Mouse (Mus musculus): ENCODE data around the gene Tmem59l. TPM values are rescaled to one million over a fixed set of nuclear protein-coding genes. Genes with fewer than 3 reads are reported as not detected.

Tmem59l gene
- polyA plus RNA-seq, 1 experiment = 263 TPM

DNA sequence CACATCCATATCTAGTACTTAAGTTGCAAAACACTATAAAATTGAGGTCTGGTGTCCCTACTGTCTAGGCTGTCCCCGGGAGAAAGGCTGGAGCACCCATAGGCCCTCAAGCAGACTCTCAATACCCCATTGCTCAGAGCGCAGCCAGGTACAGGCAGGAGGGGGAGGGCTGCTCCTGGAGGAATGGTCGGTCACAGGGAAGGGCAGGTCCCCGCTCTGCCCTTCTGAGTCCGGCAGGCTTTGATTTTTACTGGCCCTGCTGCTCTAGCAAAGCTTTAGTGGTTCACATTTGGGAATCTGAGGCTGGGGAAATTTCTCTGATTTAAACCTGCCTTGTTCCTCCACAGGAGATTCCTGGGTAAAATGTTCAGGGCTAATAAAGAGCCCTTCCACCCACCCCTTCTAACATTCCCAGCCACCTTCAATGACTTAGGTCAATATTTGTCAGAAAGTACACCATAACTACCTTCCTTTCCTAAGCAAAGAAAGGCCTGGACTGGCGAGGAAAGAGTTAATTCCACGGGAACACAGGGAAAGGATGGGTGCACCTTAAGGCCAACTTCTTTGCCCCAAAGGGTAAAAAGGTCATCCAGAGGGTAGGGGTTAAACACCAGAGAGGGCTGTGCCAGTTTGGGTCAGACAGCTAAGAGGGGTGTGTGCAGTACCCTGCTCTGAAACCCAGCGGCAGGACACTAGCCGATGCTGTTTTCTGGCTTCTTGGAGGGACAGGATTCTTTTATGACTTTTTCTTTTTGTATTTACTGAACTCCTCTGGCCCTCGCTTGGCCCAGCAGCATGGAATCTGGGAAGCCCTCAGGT, 3.1 kb upstream of the Tmem59l start:
- no peak for DNase-seq (ENCODE audit: extremely low spot score in 1 of 2, low spot score in 1 of 2)

DNA sequence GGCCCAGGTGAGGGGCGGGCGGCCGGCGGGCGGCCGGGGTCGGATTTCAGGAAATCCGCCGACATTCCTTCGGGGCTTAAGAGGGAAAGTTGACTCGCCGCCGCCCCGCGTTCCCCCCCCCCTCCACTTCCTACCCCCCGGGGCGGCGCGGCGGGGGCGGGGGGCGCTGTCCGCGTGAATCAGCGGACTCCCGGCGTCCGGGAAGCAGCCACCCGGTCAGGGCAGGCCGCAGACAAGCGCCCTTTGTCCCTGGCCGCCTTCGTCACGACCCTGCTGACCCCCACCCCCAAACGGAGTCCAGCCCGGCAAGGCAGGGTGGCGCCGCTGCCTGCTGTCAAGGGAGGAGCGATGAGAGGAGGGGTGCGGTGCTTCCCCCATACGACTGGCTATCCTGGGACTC, 2.4 kb upstream of the Tmem59l start:
- DNase-seq (ENCODE audit: extremely low spot score in 1 of 2, low spot score in 1 of 2) = no peak

DNA sequence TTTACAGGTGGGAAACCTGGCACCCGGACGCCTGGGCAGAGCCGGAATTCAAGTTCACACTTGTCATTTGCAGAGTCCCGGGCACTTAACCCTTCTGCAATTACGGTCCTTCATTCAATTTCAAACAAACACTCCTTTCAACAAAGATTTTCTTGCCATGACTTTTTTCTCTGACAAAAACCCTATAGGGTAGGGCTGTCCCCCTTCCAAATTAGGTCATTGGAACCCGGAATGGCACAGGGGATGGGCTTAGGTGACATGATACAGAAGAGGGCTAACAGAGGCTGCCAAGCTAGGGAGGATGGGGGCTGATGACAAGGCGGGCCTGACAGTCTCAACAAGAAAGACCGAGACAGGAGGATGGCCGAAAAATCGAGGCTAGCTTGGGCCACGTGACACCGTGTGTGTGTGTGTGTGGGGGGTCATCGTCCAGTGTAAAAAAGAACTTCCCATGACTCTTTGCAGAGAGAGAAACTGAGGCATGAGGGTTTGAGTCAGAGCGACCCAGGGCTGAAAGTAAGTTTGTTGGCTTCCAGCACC, 1.8 kb upstream of the Tmem59l start:
- DNase-seq (ENCODE audit: extremely low spot score in 1 of 2, low spot score in 1 of 2) = no peak

DNA sequence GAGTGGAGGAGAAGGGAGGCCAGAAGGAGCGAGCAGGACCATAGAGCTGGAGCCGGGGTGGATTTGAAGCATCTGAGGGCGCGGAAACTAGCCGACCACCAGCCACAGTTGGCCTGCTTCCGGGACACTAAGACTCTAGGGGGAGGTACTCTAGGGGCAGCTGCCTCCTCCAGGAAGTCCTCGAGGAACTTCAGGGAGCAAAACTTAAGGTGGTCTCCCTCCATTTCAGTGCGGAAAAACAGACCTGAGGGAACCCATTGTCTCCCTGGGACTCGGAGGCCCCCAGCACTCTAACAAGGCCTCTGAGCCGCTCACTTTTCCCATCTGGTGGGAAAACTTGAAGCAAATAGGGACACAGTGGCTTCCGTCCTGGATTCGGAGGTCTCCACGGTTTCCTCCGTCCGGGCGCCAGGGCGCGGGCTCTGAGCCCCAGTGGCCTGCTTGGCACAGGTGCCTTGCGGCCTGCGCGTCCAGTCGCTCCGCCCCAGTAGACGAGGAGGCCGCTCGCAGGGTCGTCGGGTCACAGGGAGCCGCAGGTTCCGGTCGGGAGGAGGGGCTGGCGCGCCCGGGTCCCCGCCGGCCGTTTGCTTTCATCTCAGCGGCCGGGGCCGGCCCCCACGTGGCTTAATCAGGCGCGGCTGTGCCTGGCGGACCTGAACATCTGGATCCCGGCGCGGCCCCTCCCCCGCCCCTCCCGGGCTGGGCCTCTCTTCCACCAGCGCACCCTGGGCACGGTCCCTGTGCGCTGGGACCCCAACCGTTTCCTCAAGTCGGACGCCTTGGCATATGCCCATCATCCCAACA, 1.0 kb upstream of the Tmem59l start:
- DNase-seq (ENCODE audit: extremely low spot score in 1 of 2, low spot score in 1 of 2) = no peak

DNA sequence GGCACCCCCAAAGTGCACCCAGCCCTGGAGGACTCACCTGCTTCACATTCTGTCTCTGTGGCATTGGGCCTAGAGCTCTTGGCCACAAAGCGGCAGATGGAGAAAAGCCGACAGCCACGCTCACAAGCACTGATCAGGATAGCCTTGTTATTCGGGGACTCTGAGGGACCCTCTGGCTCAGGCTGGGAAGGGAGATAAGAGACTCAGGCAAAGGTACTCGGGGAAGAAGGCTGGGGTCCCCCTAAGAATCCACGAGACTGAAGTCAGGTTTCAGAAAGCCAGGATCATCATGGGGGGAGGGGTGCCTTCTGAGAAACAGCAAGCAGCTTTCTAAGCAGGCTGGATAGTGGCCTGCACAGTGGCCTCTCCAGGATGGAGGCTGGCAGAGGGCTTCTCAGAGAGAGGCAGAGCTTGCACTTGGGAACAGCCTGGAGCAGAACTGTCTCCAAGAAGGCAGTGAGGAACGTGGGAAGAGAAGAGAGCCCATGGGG, 922 bp downstream of the Tmem59l start:
- DNase-seq (ENCODE audit: extremely low spot score in 1 of 2, low spot score in 1 of 2) = no peak

DNA sequence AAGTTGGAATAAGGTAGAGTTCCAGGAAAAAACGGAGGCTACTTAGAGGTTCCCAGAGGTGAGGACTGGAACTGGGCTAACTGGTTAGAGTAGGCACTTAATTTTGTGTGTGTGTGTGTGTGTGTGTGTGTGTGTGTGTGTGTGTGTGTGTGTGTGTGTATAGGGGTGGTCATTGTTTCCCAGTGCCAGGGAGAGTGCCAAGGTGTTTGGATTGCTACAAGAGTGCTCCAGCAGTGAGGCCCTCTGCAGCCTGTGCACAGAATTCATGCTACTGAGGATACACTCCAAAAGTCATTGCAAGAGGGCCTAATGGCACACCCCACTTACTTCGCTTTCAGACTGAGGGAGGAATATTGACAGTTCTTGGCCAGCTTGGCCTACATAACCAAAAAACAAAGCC, 4.2 kb downstream of the Tmem59l start:
- no peak for DNase-seq (ENCODE audit: extremely low spot score in 1 of 2, low spot score in 1 of 2)

DNA sequence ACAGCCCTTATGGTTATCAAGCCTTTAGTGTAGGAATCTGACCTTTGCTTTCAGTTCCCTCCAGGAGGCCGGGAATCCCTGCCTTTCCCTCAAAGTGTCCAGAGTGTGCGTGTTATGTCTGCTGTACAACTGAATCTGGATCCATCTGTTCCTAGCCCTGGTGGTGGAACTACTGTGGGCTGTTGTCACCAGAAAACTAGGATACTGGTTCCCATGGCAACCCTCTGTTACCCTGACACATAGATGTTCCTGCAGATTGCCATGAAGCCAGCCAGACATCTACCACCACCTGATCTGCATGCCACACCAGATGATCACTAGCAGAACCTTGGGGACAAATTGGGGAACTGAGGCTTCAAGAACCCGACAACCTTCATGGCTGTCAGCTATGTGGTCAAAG, 5.2 kb downstream of the Tmem59l start:
- peak; percentile 78 to 83 for DNase-seq (ENCODE audit: extremely low spot score in 1 of 2, low spot score in 1 of 2)

DNA sequence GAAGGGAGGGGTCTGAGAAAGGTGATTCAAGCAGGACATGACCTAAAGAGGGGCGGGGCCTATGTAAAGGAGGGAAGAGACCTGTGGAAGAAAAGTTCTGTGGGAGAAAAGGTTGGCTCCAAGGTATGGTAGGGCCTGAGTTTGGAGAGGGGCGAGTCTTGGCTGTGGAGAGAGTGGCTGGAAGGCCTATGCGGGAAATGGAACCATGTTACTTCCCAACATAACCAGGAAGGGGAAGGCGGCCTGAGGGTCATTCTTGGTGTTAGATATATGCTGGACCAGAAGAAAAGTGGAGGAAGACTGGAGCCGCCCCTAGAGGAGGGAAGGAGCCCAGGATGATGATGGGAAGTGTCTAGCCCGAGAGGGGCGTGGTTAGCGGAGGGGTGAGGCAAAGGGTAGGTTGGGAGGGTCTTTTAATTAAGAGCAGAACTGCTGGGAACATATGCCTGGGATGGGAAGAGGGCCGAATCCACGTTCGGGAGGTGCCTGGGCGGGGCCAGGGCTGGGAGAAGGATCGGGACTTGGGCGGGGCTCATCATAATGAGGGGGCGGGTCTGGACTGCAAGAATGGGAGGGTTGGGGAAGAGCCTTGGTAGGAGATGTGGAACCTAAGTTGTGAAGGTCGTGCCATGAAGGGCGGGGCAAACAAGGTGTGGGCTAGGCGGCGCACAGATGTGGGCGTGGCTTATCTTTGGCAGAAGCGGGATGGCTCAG, 9.7 kb downstream of the Tmem59l start:
- no peak for DNase-seq (ENCODE audit: extremely low spot score in 1 of 2, low spot score in 1 of 2)

DNA sequence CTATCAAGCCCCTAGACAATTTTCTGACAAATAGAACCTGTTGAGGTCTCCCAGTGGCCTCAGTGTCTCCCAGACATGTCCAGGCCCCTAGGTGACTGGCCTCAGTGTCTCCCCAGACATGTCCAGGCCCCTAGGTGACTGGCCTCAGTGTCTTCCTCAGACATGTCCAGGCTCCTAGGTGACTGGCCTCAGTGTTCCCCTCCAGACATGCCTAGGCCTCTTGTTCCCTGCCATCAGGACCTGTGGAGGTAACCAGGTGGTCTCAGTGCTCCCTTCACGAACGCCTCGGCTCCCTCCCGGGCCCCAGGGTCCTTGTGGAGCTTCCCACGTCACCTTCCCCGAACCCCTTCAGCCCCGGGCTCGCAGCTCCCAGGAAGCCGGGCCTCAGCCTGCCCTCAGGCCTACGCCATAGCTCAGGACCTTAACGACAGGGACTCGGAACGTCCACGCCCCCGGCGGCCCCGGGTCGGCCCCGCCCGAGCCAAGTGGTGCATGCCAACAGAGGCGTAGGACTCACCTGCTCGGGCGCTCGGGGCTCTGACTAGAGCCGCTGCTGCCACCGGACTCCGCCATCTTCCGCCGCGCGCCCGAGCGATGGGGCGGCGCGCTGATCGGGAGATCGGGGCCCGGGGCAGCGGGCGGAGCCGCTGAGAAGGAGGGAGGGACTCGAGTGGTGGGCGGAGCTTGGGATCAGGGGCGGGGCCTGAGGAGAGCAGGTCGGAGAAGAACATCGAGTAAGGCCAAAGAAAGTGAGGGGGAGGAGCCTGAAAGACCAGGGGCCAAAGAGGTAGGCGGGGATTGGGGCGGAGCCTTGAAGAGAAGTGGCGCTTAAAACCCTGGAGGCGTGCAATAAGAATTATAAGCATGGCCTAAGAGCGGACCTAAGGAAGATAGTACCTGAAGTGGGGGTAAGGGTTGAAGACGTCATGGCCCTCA, 10.6 kb downstream of the Tmem59l start, which contains the start of gene Klhl26:
Gene Klhl26 (minus strand): TSS at position 636 of the 936 bp plus-strand sequence.
- DNase-seq (ENCODE audit: extremely low spot score in 1 of 2, low spot score in 1 of 2) = peak; percentile 80 to 90

DNA sequence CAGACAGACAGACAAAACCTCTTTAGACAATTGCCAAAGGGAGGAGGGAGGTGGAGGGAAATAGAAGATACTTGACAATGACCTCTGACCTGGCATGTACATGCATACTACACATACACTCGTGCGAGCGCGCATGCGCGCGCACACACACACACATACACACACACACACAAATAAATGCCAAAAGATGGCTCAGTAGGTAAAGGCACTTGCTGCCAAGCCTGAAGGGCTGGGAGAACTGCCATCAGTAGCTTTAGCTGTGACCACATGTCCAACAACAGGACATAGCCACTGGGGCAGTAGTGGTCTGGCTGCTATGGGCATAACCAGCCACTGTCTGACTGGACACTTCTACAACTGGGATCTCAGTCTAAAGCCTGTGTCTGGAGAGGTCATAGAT, 15.3 kb downstream of the Tmem59l start:
- no peak for DNase-seq (ENCODE audit: extremely low spot score in 1 of 2, low spot score in 1 of 2)

DNA sequence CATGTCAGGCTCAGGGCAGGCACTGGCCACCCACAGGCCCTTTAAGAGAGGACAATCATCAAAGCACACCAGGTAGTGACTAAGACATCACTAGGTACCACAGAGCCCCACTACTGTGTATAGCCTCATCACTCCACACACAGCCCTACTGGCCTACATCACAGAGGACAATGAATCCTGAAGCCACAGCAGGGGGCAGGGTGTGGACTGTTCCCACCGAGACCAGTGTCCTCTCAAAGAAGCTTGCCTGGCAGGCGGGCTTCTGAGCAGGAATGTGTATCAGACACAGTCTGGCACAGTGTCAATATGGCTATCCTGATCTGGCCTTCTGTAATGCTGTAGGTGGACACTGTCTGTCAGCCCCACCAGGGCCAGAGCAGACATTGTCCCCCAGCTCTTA, 17.2 kb downstream of the Tmem59l start:
- DNase-seq (ENCODE audit: extremely low spot score in 1 of 2, low spot score in 1 of 2) = no peak

DNA sequence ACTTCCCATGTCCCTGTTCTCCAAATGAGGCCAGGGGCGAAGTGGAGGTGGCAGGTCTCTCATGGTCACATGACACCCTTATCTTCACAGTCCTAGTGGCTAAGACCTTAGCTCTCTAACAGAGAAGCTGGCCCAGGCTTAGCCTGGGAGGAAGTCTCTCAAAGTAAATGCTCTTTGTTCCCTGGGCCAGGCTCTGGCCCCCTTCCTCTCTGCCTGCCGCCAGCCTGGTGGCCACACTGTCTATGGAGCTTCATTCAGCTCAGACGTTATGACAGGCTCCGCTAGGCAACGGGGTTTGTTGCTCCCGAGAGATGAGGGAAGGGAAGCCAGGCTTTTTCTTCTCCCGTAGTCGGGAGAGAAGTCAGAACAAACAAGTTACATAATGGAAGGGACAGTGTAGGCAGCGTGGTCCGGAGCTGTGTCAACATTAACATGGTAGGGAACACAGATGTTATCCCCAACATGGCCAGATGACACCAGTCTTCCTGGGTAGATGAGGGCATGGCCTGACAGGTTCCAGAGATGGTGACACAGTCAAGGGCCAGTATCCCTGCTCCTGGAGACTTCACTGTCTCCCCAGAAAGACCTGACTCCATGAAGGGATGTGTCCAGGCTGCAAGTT, 17.8 kb downstream of the Tmem59l start:
- DNase-seq (ENCODE audit: extremely low spot score in 1 of 2, low spot score in 1 of 2) = no peak

DNA sequence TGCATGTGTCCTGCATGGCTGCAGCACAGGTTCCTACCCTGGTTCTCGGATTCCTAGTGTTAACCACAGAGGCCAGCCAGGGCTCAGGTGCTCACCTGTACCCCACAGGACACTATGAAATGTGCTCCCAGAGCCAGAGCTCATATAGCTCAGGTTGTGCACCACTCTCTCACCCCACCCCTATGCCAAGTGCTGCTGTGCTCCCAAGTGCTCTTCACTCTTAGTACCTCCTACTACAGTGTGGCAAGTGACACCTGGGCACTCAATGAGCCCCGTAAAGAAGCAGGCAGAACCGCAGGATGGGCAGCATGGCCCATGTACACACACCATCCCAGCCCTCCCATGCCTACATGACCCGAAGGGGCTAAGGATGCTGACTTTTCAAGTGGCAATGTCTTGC, 18.4 kb downstream of the Tmem59l start:
- DNase-seq (ENCODE audit: extremely low spot score in 1 of 2, low spot score in 1 of 2) = no peak

DNA sequence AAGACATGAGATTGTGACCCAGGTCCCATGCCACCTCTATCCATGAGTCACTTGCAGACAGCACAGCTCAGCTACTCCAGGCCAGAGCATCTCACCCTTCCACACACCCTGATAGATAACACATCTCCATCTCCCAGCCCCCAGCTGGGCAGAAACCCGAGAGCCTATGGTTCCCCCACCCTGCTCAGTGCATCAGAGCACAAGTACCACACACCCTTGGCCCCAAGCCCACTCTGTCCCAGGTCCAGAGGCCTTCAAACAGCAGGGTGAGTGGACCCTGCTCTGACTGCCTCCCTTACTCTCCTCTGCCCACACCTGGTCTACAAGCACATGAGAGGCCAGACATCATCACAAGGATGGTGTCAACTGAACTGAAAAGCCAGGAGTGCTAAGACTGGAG, 19.3 kb downstream of the Tmem59l start:
- DNase-seq (ENCODE audit: extremely low spot score in 1 of 2, low spot score in 1 of 2) = no peak

DNA sequence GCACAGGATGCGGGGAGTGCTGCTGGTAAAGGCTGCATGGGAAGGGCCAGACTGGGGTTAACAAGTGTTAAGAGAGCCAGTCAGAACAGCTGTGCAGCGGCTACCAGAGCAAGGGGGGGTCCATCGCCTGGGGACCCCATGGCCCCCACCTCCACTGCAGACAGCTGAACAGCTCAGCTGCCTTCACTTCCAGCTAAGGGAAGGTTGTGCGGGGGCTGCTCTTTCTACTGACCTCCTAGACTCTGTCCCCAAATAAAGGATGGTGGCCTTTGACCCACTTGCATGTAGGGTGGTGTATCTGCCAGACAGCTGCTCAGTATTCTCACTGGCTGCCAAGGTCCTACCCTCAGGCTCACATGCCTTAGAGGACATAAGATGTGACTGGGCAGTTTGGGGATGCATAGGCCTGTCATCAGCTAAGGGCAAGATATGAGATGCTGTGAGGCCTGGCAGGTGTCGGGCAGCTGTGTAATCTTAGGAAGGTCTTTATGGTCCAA, 19.9 kb downstream of the Tmem59l start:
- DNase-seq (ENCODE audit: extremely low spot score in 1 of 2, low spot score in 1 of 2) = no peak

DNA sequence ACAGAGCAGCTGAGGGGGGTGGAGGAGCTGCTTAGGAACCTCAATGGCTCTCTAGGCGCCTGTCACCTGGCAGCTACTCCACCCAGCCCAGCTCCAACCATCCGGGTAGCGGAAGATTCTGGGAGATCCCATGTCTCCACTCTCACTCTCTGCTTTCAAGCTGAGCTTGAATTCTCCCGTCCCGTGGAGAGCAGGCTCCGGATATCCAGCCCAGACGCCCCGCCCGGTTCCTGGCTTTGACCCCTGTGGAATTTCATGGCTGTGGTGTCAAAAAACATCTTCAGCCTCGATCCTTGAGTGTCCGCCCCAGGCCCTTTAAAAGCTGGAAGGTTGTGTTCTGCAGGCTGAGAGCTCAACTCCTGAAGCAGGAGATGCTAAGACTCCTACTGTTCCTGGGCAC, 20.4 kb downstream of the Tmem59l start:
- DNase-seq (ENCODE audit: extremely low spot score in 1 of 2, low spot score in 1 of 2) = no peak

DNA sequence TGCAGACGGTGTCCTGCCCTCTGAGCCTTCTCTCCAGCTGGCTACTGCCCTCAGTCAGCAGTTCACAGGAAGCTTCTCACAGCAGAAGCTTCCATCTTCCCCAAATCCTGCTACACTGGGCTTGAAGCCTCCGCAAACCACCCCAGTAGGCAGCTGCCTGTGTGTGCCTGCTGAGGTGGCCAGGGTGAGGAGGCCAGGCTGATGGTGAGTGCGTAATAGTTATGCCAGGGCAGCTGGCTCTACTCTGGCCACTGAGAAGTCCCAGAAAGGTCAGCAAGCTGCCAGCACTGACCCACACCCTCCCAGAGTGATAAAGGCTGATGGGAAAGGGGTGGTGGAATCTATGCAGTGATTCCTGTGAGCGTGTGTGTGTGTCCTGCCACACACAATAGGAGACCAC, 20.9 kb downstream of the Tmem59l start:
- DNase-seq (ENCODE audit: extremely low spot score in 1 of 2, low spot score in 1 of 2) = no peak

DNA sequence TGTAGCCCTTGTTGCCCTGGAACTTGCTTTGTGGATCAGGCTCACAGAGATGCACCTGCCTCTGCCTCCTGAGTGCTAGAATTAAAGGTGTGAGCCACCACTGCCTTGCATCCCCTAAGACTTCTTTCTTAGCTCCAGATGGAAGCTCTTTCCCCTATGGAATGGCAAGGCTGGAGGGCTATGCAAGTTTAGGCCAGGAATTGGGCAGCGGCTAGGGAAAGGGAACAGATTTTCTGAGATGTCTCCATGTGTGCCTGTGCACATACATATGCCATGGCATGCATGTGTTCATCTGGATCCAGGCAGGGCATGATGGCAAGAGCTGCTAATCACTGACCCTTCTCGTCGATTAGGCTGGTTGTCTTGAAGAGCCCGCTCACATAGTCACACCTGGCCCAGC, 21.5 kb downstream of the Tmem59l start:
- DNase-seq (ENCODE audit: extremely low spot score in 1 of 2, low spot score in 1 of 2) = no peak

DNA sequence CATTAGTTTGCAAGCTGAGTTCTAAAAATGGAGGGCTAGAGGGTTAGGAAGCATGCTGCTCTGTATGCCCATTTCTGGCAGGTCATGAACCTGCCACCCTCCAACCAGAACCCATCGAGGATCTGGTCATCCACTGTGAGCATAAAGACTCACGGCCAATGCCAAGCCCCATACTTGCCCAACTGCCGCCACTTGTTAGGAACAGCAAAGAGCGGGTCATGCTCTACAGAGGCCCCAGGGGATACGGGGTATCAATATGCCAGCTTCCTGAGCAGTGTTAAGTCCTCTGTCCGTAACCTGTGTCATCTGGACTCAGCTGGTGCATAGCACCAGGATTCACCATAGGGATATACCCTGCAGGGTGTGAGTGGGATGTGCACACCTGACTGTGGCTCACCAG, 23.0 kb downstream of the Tmem59l start:
- DNase-seq (ENCODE audit: extremely low spot score in 1 of 2, low spot score in 1 of 2) = no peak
